Mouse (Mus musculus) testis, postnatal 10 days (tissue): ENCODE results near the gene Defa17.
"Not testable (repeated sequence)": the region's sequence is repeated elsewhere in the genome, so short reads cannot be mapped to it uniquely, and the experiment has no call there.

Experiments
- DNase-seq: peaks from one replicate; pipeline ENCODE4 v3.0.0; 2021; ENCODE audit warnings: low spot score

Gene Defa17

DNA sequence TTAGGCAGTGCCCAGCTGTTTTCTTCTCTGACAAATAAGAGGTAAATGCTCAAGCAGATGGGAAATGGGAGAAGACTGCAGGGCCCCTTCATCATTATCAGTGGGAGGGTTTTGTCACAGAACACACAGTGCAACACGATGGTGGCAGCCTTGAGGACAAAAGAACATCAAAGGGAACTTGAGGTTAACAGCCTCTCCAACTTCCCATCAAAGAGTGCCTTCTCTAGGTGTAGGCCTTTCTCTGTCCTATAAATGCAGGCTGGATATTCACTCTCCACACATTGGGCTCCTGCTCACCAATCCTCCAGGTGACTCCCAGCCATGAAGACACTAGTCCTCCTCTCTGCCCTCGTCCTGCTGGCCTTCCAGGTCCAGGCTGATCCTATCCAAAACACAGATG lies at the start of gene Defa17:
Gene Defa17 (plus strand): TSS at position 301 of the 400 bp plus-strand sequence.
- not testable (repeated sequence) for DNase-seq

DNA sequence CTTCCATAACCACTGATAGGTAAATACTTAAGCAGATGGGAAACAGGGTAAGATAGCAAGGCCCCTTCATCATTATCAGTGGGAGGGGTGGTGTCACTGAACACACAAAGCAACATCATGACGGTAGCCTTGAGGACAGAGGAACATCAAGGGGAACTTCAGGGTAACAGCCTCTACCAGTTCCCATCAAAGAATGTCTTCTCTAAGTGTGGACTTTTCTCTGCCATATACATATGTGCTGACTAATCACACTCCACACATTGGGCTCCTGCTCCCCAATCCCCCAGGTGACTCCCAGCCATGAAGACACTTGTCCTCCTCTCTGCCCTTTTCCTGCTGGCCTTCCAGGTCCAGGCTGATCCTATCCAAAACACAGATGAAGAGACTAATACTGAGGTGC lies 37.7 kb upstream of the Defa17 start, which contains the start of gene Defa26:
Gene Defa26 (plus strand): TSS at position 301 of the 400 bp plus-strand sequence.
- DNase-seq = not testable (repeated sequence)

DNA sequence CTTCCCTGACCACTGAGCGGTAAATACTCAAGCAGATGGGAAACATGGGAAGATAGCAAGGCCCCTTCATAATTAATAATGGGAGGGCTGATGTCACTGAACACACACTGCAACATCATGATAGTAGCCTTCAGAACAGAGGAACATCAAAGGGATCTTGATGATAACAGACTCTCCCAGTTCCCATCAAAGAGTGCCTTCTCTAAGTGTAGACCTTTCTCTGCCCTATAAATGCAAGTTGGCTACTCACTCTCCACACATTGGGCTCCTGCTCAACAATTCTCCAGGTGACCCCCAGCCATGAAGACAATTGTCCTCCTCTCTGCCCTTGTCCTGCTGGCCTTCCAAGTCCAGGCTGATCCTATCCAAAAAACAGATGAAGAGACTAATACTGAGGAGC lies 9.9 kb downstream of the Defa17 start, which contains the start of gene Defa34:
Gene Defa34 (plus strand): TSS at position 301 of the 400 bp plus-strand sequence.
- not testable (repeated sequence) for DNase-seq

DNA sequence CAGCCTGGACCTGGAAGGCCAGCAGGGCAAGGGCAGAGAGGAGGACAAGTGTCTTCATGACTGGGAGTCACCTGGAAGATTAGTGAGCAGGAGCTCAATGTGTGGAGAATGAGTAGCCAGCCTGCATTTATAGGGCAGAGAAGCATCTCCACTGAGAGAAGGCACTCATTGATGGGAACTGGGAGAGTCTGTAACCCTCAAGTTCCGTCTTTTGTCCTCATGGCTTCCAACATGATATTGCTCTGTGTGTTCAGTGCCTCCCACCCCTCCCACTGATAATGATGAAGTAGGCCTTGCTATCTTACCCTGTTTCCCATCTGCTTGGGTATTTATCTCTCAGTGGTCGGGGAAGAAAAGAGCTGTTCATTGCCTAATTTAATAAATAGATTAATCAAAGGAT lies 48.0 kb downstream of the Defa17 start, which contains the start of gene AY761184:
Gene AY761184 (minus strand): TSS at position 101 of the 400 bp plus-strand sequence.
- DNase-seq = not testable (repeated sequence)
